Mouse (Mus musculus) neutrophil, adult 5-6 weeks (primary cell): ENCODE data around the gene Gpr84. TPM values are rescaled to one million over a fixed set of nuclear protein-coding genes. Genes with fewer than 3 reads are reported as not detected.

Experiments
- ATAC-seq: fragments of 151-379, 151-347 bp; 2 replicates; pipeline ENCODE4 v1.8.0; 2017; ENCODE audit warnings: mild to moderate bottlenecking, moderate TSS enrichment; ENCODE audit not compliant: insufficient number of reproducible peaks, poor library complexity, low FRiP score, severe bottlenecking; ENCODE audit errors: extremely low read depth
- total RNA-seq: library from RNA; stranded (forward); fragments of 200-1000 nt; gene quantifications from 2 replicates; pipeline ENCODE4 v1.2.3, GENCODE M21; 2017

Gene Gpr84
- total RNA-seq, 1 experiment from 2014 or later = not detected

- no peak for ATAC-seq
Measured at GRCm38 (mm10) chr15:103308876-103309580, 1.4 kb downstream of the Gpr84 start.

- no peak for ATAC-seq
Measured at GRCm38 (mm10) chr15:103308056-103308875, 2.1 kb downstream of the Gpr84 start.

GRCm38 (mm10) chr15:103307125-103307524, 3.3 kb downstream of the Gpr84 start:
- ATAC-seq = peak; percentile 70

GRCm38 (mm10) chr15:103305792-103306645, 4.4 kb downstream of the Gpr84 start:
- no peak for ATAC-seq

GRCm38 (mm10) chr15:103305070-103305678, 5.2 kb downstream of the Gpr84 start:
- peak; percentile 84 for ATAC-seq

GRCm38 (mm10) chr15:103304616-103304969, 5.8 kb downstream of the Gpr84 start:
- ATAC-seq = no peak

GRCm38 (mm10) chr15:103303916-103304615, 6.3 kb downstream of the Gpr84 start:
- no peak for ATAC-seq

- ATAC-seq = no peak
Measured at GRCm38 (mm10) chr15:103302341-103303021, 7.9 kb downstream of the Gpr84 start.

GRCm38 (mm10) chr15:103301547-103302340, 8.7 kb downstream of the Gpr84 start:
- ATAC-seq = no peak

- ATAC-seq = no peak
Measured at GRCm38 (mm10) chr15:103301046-103301445, 9.4 kb downstream of the Gpr84 start.

- no peak for ATAC-seq
Measured at GRCm38 (mm10) chr15:103300560-103300959, 9.9 kb downstream of the Gpr84 start.

- ATAC-seq = no peak
Measured at GRCm38 (mm10) chr15:103300067-103300471, 10.3 kb downstream of the Gpr84 start.

GRCm38 (mm10) chr15:103299644-103300043, 10.8 kb downstream of the Gpr84 start:
- ATAC-seq = no peak

GRCm38 (mm10) chr15:103298861-103299616, 11.4 kb downstream of the Gpr84 start:
- ATAC-seq = no peak

GRCm38 (mm10) chr15:103298026-103298425, 12.4 kb downstream of the Gpr84 start:
- no peak for ATAC-seq

GRCm38 (mm10) chr15:103297313-103297712, 13.1 kb downstream of the Gpr84 start:
- no peak for ATAC-seq
